Mouse (Mus musculus): ENCODE measurements around the gene A730009L09Rik. TPM values are rescaled to one million over a fixed set of nuclear protein-coding genes. Genes with fewer than 3 reads are reported as not detected.

Gene A730009L09Rik
- total RNA-seq (2021): under 1 TPM; 0.25 to 0.48 TPM
- long read RNA-seq, experiment 1: 0 reads
- long read RNA-seq, experiment 2: 0 reads

DNA sequence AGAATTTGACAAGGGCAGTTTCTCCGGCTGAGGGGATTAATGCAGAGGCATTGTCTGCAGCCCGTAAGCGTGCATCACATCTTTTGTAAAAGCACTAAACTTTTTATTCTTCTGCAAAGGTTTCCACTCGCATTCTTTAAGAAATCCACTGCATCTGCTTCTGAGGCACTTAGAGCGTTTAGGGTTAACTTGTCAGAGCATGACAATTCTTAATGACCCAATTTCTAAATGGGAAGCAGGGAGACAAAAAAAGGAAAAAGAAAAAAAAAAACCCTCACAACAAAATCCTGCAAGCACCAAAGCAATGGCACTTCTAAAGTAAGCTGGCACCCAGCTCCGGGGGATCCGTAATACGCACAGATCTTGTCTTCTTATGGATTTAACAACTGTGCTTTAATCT lies at the start of gene A730009L09Rik:
Gene A730009L09Rik, plus strand, starts transcription at position 301 of the 400 bp plus-strand sequence.
- intact Hi-C loops (cut with DNase I): no loop called here
- DNase-seq (ENCODE audit: low spot score in 2 of 2): no peak

DNA sequence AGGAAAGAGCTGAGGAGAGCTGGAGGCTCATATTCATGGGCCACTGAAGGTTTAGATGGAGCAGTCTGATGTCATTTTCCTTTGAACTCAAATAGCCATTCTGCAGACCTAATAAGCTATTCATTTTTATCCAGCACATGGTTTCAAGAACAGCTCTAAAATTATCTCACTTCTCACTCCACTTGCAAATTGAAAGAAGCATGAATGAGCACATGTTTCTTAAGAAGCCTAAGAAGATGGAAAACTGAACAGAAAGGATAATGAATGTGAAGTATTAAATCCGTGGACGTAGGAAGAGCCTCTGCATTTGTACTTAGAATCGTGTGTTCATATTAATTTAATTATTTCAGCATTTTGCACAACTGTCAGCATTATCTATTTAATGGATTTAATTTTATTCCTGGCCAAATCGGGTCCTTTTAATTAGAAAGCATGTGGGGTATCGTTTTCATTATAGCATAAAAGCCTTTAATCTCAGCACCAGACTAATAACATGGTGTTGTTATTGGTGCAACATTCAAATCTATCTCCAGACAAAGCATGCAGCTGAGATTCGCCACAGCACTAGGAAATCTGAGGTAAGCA lies 49.2 kb upstream of the A730009L09Rik start:
- DNase-seq (ENCODE audit: low spot score in 2 of 2): no peak
- intact Hi-C loops (cut with DNase I): no loop called here

DNA sequence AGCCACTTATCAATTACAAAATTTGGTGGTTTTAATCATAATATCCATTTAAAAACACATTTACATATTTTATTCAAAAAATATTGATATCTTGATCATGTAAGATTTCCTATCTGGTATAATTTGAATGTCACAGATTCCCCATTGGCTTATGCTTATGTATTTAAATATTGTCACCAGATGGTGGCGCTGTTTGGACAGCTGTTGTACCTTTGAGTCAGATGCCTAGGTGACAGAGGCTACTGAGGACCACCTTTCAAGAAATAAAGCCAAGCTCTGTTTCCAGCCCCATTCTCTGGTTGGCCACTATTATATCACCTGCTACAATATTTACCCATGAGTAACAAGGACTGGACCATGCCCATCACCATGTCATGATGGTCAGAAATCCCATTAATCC lies 46.0 kb upstream of the A730009L09Rik start:
- intact Hi-C loops (cut with DNase I): no loop called here
- no peak for DNase-seq (ENCODE audit: low spot score in 2 of 2)

DNA sequence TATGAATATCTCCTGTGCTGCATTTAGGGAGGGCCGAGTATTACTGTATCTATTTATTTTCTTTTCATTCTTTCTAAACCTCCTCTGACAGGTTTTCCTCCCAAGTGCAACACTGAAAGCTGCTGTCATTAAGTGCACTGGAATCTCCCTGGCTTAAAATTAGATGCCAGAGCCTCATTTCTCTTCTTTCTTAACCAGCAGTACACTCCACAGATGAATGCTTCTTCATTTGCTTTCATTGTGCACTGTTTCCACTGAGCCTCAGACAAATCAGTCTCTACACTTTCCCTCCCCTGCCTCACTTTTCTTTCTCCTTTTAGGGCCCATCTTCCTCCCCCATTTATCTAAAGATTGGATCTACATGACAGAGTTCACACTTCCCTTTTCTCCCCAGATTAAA lies 44.9 kb upstream of the A730009L09Rik start:
- DNase-seq (ENCODE audit: low spot score in 2 of 2): no peak

DNA sequence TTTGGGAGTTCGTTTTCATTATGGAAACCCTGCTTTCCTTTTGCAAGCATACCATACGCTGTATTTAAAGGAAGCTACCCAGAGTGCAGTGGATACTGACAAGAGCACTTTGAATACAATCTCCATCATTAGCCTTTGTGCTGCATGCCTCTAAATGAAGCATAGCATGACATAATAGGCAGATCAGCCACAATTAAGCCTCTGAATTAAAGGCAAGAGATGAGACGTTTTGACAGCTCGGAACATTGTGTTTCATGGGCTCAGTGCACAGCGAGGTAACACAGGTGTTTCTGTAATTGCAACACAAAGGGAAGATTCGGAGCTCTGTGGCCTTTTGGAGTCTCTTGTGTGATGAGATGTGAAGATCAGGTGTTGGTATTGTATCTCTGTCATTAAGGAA lies 41.5 kb upstream of the A730009L09Rik start:
- DNase-seq (ENCODE audit: low spot score in 2 of 2): no peak

More for the DNA sequence above, 44.9 kb upstream of the A730009L09Rik start:
- intact Hi-C loops (cut with DNase I): no loop called here

DNA sequence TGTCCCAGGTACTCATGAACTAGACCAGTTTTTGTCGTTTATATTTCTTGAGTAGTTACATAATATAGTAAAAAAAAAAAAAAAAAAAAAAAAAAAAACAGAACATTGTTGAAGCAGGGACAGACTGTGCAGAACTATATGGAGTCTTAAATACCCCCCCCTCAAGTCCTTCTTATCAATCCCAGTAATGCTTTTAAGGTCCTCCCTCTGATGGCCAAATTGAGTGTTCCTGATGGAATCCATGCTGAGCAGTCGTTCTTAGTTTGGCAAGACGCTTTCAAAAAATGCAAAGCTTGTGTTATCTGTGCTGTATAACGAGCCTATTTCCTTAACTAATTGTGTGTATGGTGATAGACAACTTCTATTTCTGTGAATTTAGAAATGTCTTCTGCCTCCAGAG lies 40.2 kb upstream of the A730009L09Rik start:
- intact Hi-C loops (cut with DNase I): no loop called here
- DNase-seq (ENCODE audit: low spot score in 2 of 2): no peak

More for the DNA sequence above, 41.5 kb upstream of the A730009L09Rik start:
- intact Hi-C loops (cut with DNase I): no loop called here

DNA sequence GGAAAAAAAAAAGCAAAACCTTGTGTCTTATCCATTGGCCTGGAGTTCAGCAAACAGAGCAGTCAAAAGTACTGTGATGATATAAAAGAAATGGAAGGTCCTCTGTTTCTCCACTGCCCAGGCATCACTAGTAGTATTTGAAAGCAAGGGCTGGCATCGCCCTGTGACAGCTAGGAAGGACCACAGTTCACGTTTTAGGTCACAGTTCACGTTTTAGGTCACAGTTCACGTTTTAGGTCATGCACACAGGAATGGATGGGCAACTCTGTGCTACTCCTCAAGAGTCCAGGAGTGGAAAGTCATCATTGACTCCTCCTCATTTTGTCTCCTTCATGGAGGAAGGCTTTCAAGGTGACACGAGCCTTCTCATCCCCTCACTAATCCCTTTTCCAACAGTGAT lies 38.0 kb upstream of the A730009L09Rik start:
- no peak for DNase-seq (ENCODE audit: low spot score in 2 of 2)
- intact Hi-C loops (cut with DNase I): no loop called here

DNA sequence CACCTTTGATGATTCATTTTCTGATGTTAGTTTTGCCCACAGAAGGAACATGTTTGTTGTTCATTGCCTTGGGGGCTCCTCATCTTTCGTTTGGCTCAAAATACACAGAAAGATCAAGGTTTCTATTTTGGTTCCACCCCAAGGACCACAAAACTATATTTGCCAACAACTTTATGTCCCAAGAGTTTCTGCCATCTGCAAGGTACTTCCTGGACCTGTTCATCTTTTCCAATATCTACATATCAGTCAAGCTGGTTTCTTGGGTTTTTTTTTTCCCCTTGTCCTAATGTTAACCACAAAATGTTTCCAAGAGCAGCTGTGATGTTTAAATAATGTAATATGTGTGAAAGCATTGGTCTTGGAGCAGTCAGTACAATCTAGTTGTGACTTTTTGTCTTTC lies 37.4 kb upstream of the A730009L09Rik start:
- no peak for DNase-seq (ENCODE audit: low spot score in 2 of 2)

DNA sequence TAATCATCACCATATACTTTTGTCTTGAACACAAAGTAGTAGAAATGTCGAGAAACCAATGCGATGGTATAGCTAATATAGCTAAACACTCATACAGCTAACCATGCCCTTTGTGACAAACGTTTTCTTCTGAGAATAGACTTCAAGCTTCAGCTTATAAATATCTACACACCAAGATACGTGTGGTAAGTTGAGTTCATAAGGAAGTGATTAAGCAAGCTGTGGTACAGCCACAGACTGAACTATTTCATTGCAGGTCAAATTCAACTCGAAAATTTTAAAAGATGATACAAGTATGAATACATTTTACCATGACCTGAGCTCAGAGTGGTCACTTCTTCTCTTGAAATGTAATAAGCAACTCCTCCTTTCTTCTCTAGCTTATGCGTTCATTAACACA lies 37.0 kb upstream of the A730009L09Rik start:
- no peak for DNase-seq (ENCODE audit: low spot score in 2 of 2)
- intact Hi-C loops (cut with DNase I): no loop called here

More for the DNA sequence above, 37.4 kb upstream of the A730009L09Rik start:
- intact Hi-C loops (cut with DNase I): no loop called here

DNA sequence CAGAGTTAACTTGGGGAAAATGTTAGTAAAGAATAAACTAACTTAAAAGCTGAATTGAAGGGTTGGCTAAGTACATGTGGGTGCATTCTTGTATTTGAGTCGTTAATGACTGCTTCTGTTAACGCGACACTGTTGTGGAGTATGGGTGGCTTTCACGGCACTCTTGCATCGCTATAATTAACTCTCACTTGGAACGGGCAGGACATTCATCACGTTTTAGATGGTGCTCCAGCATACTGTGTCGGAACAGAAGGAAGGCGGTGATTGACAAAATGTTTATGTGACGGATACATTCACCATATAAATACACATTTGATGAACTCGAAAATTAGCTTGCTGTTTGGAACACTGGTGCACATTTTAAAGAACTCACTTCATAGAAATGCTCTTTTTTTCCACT lies 29.0 kb upstream of the A730009L09Rik start:
- intact Hi-C loops (cut with DNase I): no loop called here
- DNase-seq (ENCODE audit: low spot score in 2 of 2): no peak

DNA sequence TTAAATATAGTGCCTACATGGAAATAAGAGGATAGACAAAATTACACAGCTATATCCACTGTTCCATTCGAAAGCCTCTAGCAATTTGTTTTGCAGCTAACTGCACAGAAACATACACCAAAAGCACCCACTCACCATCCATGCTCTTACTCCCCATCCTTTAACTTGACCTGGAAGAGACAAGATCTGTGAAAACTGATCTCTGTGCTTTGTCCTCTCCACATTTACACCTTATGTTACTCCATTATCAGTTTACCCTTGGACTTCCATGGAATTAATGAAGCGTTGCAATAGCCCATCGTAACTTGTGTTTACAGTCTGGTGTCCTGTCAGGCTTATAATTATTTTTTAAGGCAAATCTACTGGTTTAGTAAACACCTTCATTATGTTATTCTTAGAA lies 20.1 kb upstream of the A730009L09Rik start:
- intact Hi-C loops (cut with DNase I): no loop called here

DNA sequence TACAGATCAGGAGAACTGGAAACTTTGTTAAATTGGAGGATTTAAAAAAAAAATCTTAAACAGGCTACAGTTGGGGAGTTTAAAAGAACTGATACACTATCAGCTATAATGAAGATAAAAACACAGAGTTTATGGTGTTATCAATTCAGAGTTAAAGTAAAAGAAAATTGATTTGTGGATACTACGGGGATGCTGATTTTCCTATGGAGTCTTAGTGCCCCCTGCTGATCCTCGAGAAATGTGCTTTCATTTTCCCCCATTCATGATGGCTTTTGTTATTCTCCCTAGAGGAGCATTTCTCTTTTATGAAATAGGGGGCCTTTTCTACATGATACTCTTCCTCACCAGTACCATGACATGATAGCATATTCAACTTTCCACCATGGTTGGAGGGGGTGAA lies 19.5 kb upstream of the A730009L09Rik start:
- DNase-seq (ENCODE audit: low spot score in 2 of 2): peak; percentile 47 to 60
- intact Hi-C loops (cut with DNase I): no loop called here

More for the DNA sequence above, 20.1 kb upstream of the A730009L09Rik start:
- no peak for DNase-seq (ENCODE audit: low spot score in 2 of 2)

DNA sequence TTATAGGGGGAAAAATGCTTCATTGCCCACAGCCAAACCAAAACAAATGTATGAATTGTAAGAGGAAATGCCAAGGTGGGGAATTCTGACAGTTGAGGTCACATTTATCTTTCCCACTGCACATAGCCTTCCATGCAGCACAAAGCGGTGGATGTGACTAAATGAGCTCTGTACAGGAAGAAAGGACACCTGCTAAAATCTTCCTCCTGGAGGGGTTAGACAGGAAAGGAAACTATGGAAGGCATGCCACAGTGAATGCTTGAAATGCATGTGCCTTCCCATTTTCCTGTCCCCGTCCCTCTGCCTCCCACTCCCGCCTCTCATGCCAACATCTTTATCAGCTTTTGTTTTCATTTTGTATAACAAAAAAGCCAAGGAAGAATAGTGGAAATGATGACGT lies 7.2 kb upstream of the A730009L09Rik start:
- intact Hi-C loops (cut with DNase I): no loop called here
- no peak for DNase-seq (ENCODE audit: low spot score in 2 of 2)

DNA sequence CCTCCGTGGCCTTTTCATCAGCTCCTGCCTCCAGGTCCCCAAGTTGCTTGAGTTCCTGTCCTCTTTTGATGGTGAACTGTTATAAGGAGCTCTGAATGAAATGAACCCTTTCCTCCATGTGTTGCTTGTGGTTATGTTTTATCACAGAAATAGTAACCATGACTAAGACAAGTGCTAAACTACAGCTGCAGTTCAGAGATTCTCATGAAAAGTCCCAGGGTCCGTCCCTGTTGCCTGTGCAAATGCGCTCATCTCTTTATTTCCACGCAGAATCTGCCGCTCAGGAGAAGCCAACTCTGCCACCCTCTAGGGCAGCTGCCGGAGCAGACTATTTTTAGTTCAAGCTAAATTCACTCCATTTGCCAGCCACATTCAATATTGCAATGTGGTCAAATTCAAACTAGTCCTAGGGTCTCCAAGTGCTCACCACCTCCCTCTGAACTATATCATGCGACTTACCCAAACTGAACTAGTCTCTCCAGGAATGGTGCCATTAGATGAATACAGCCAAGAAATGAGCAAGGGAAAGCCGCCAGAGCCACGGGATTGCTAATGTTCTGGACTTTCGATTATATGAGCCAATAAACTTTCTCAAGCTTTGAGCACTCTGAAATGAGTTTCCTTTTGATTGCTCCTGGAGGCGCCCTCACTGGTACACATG lies 7.2 kb downstream of the A730009L09Rik start:
- intact Hi-C loops (cut with DNase I): no loop called here
- no peak for DNase-seq (ENCODE audit: low spot score in 2 of 2)

DNA sequence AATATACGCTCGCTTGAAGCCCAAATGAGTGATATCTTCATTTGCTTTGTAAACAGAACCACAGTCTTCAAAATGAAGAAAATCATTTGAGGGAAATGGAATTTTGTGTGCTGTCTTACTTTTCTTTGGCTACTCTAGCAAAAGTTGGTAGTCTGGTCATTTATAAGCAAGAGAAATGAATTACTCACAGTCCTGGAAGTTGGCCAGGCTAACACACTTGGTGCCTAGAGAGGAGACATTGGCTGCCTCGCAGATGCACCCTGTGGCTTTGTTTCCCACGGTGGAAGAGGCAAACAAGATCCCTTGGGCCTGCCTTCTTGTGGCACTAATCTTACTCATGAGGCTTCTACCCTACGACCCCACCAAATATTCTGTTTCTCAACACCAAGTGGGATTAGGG lies 8.1 kb downstream of the A730009L09Rik start:
- no peak for DNase-seq (ENCODE audit: low spot score in 2 of 2)
- intact Hi-C loops (cut with DNase I): no loop called here

DNA sequence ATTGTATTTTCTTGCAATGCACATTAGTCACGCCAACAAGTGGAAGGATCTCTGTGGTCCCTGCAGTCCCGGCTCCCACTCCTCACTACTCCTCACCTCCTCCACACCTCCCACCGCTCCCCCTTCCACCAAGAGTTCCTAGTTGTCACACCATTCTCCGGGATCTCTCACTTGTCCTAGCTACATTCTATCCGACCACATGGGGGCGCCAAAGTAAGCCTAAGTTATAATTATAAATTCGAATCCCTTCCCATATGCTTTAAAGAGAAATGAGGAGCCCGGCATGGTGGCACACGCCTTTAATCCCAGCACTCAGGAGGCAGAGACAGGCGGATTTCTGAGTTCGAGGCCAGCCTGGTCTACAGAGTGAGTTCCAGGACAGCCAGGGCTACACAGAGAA lies 12.5 kb downstream of the A730009L09Rik start:
- intact Hi-C loops (cut with DNase I): no loop called here
- peak; percentile 28 to 61 for DNase-seq (ENCODE audit: low spot score in 2 of 2)

DNA sequence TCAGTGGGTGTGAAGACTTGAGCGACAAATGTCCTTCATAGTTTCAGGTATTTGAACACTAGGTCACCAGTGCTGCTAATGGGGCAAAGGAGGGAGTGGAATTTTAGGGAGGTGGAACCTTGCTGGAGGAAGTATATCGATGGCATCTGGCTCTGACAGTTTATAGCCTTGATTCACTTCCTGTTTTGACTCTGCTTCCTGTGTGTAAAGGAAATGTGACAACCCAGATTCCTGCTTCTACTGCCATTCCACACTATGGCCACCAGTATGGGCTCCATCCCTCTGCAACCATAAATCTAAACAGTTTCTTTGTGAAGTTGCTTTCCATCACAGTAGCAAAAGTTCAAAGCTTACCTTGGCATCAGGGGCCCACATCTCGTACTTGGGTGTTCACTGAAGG lies 17.9 kb downstream of the A730009L09Rik start:
- intact Hi-C loops (cut with DNase I): no loop called here
- DNase-seq (ENCODE audit: low spot score in 2 of 2): no peak

DNA sequence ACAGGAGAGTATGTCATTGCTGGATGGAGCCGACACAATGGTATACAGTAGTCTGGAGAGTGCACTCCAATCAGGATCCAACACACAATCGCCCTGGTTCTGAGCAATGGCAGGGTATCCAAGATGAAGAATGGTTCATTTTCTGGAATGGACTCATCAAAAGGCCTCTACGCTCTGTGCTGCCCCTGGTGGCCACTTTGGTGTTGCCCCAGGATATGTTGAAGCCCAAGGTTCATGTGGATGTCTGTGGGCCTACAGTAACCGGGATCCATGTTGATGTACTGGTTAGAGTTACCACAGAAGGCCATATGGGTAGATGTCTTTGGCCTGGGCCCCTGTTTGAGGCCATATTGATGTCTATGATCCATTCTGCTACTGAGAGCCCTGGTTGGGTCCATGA lies 31.1 kb downstream of the A730009L09Rik start:
- intact Hi-C loops (cut with DNase I): no loop called here
- no peak for DNase-seq (ENCODE audit: low spot score in 2 of 2)

DNA sequence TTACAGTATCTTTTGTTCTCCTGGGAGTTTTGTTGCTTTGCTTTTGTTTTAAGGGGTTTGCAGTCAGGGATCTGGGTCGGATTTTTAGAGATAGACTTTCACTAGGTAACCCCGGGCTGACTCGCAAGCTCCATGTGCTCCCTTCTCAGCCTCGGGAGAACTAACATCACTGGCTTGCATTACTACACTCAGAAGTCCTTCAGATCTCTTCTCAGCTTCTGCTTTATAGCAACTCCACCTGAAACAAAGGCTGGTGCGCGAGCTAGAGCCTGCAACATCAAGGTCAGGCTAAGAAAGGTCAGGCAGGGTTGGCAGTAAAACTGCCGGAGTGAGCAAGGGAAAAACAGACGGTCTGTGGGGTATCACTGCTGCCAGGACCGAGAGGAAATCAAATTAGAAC lies 34.2 kb downstream of the A730009L09Rik start:
- intact Hi-C loops (cut with DNase I): no loop called here
- DNase-seq (ENCODE audit: low spot score in 2 of 2): no peak

DNA sequence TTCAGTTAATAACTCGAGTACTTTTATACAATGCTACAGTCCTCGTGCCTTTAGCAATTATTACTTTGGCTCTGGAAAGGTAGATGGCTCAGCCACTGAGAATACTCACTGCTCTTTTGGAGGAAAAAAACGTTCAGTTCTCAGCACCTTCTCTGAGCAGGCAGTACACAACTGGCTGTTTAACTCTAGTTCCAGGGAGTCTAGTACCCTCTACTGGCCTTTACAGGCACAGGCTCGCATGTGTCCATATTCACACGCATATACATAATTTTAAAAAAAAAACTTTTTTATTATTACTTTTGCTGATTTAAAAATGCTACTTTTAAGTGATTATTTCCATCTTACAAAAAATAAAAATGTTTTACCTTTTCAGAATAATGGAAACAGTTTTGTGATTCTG lies 35.5 kb downstream of the A730009L09Rik start:
- intact Hi-C loops (cut with DNase I): no loop called here
- no peak for DNase-seq (ENCODE audit: low spot score in 2 of 2)

DNA sequence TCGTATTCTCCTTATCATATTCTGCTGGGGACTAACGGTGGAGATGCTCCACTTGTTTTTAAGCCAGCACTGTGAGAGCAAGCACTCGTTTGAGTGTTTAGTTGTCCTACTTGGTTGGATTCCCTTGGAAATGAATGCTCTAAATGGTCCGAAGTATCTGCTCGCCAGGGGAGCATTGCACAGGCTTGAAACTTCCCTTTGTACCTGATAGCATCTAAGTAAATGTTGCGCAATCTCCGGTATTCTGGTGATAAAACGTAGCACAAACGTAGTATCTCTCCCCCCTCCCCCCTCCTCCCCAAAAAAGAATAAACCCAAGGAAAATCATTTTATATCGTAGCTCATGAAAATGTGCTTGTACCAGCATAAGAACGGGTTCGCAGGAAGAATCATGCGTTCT lies 39.1 kb downstream of the A730009L09Rik start:
- intact Hi-C loops (cut with DNase I): no loop called here
- no peak for DNase-seq (ENCODE audit: low spot score in 2 of 2)
